Mouse (Mus musculus) hindbrain, embryonic 14.5 days (tissue): Measurements from ENCODE around the gene Gm44790. TPM values are rescaled to one million over a fixed set of nuclear protein-coding genes. Genes with fewer than 3 reads are reported as not detected.
"Not testable (repeated sequence)": the region's sequence is repeated elsewhere in the genome, so short reads cannot be mapped to it uniquely, and the experiment has no call there.

Source experiments
- ATAC-seq: fragments of 200-750 bp; cut with Nextera tagmentation; 2 replicates; pipeline ENCODE4 v1.8.0; 2017; ENCODE audit warnings: moderate number of reproducible peaks, mild to moderate bottlenecking, moderate TSS enrichment, moderate library complexity; ENCODE audit not compliant: low FRiP score
- DNase-seq: peaks from one replicate; pipeline ENCODE4 v3.0.0-alpha.2; 2015; ENCODE audit warnings: low spot score
- H3K27ac ChIP-seq: fragments of 300-500 bp; sonication (generic); 2 replicates; pipeline ENCODE4 v1.5.1; 2014; ENCODE audit warnings: mild to moderate bottlenecking, moderate library complexity
- H3K27me3 ChIP-seq: fragments of 300-500 bp; sonication (generic); 2 replicates; pipeline ENCODE4 v1.6.1; 2014; ENCODE audit warnings: mild to moderate bottlenecking, low read length, mixed read lengths; ENCODE audit not compliant: control insufficient read depth, insufficient read depth
- H3K36me3 ChIP-seq: fragments of 300-500 bp; sonication (generic); replicated peaks from 2 replicates; pipeline ENCODE4 v1.6.1; 2014; ENCODE audit not compliant: control insufficient read depth, insufficient read depth
- H3K4me1 ChIP-seq: fragments of 300-500 bp; sonication (generic); replicated peaks from 2 replicates; pipeline ENCODE4 v1.6.1; 2014; ENCODE audit warnings: antibody characterized with exemption, low read length, mixed read lengths; ENCODE audit not compliant: control insufficient read depth, insufficient read depth
- H3K4me2 ChIP-seq: fragments of 300-500 bp; sonication (generic); replicated peaks from 2 replicates; pipeline ENCODE4 v1.6.1; 2014; ENCODE audit warnings: mild to moderate bottlenecking, moderate library complexity
- H3K4me3 ChIP-seq: fragments of 300-500 bp; sonication (generic); replicated peaks from 2 replicates; pipeline ENCODE4 v1.5.1; 2014; ENCODE audit warnings: mild to moderate bottlenecking, low read length
- H3K9ac ChIP-seq: fragments of 300-500 bp; sonication (generic); 2 replicates; pipeline ENCODE4 v1.6.1; 2014
- H3K9me3 ChIP-seq: fragments of 300-500 bp; sonication (generic); 2 replicates; pipeline ENCODE4 v1.6.1; 2016; ENCODE audit warnings: low read length; ENCODE audit not compliant: control insufficient read depth
- WGBS: fragments of 180-500 bp; shearing (Covaris S2); extraction: QIAGEN DNeasy Blood & Tissue Kit; methylation state at CpG from one replicate; pipeline ENCODE4 v1.1.7; 2014; 5-methylcytosine and 5-hydroxymethylcytosine counted together
- polyA plus RNA-seq: library from polyadenylated mRNA; unstranded; fragments of >200 nt; fragmentation: Nextera tagmentation; extraction: Ambion mirVana; gene quantifications from 2 replicates; pipeline ENCODE4 v1.2.1, GENCODE M21; 2014

Gene Gm44790
- not detected in 2 replicates for polyA plus RNA-seq

DNA sequence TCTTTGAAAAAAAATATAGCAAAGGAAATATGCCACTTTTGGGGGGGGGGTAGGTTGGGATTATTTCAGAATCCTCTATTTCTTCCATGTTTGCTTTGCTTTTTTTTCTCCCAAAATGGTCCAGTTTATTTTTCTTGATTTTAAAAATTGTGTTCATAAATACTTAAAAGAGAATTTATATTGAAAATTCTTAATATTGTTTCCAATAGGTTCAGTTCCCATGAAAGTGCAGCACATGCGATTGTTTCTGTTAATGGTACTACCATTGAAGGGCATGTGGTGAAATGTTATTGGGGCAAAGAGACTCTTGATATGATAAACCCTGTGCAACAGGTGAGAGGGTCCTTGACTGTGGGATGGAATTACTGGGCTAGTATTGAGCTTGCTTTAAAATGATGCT, at the start of gene Gm44790:
Gm44790 (plus strand) TSS at position 301 of the 400 bp plus-strand sequence.
- WGBS: 93% methylated on average over 1 of the region's 1 CpGs
- Histone ChIP-seq H3K4me2 (no peak within 1 kb of the TSS), H3K36me3 (peaks cover 92% of the 10 kb centered on the region)

DNA sequence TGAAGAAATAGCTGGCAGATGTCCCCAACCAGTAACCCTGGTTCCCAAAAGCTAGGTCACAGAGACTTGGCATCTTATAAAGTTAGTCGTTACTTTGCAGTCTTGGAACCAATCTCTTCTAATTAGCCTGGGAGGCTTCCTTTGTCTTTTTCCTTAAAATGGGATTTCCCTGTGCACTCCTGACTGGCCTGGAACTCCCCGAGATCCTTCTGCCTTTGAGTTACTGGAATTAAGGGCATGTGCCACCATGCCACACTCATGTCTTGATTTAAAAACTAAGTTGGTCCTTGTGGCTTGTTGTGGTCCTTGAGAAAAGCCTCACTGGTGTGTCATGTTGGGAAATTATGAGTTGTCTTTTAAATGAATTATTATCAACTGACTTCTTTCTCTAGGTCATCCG, 48.1 kb upstream of the Gm44790 start:
- Histone ChIP-seq H3K9ac (no peak overlapping the region), H3K4me2 (no peak overlapping the region), H3K9me3 (no peaks in the 10 kb centered on the region), H3K4me3 (no peak overlapping the region), H3K27me3 (no peaks in the 10 kb centered on the region), H3K27ac (no peak overlapping the region), H3K36me3 (peaks cover 43% of the 10 kb centered on the region), H3K4me1 (no peaks in the 10 kb centered on the region)
- WGBS: 91% methylated on average over 3 of the region's 3 CpGs
- ATAC-seq (no peak), DNase-seq (no peak)

More for the DNA sequence above, at the start of gene Gm44790:
- no peak for ATAC-seq
- Histone ChIP-seq H3K27me3 (no peaks in the 10 kb centered on the region), H3K9me3 (no peaks in the 10 kb centered on the region), H3K27ac (no peak within 1 kb of the TSS), H3K4me1 (no peaks in the 10 kb centered on the region), H3K9ac (no peak within 1 kb of the TSS), H3K4me3 (no peak within 1 kb of the TSS)
- DNase-seq: no peak

DNA sequence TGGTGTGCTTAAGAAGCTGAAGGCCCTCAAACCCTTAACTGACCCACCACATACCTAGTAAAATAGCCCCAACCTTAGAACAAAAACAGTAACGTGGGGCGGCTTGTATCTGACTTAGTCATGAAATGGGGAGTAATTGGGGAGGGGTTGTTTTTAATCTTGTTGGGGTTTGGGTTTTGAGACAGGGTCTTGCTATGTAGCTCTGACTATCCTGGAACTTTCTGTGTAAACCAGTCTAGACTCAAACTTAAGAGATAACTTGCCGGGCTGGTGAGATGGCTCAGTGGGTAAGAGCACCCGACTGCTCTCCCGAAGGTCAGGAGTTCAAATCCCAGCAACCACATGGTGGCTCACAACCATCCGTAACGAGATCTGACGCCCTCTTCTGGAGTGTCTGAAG, 46.3 kb upstream of the Gm44790 start:
- not testable (repeated sequence) for H3K4me1 ChIP-seq, H3K27ac ChIP-seq, H3K27me3 ChIP-seq, H3K4me2 ChIP-seq, ATAC-seq, H3K4me3 ChIP-seq, H3K9me3 ChIP-seq, H3K9ac ChIP-seq, DNase-seq
- H3K36me3 ChIP-seq: peaks cover 46% of the 10 kb centered on the region
- WGBS: 73% methylated on average over 7 of the region's 8 CpGs

DNA sequence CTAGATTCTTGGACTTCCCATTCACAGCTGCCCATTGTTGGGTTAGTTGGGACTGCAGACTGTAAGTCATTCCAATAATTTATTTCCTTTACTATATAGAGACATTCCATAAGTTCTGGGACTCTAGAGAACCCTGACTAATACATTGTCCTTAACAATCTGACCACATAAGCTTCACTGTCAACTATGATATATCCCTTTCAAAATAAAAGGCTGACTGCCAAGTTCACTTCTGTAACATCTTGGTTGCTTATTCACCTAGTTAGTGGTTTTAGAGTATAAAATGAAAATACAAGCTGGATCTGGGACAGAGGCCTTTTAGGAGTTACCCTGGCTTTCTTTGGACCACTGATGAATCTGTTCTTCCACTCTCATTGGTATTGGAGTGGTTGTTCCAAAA, 43.9 kb upstream of the Gm44790 start:
- H3K36me3 ChIP-seq: peaks cover 53% of the 10 kb centered on the region

DNA sequence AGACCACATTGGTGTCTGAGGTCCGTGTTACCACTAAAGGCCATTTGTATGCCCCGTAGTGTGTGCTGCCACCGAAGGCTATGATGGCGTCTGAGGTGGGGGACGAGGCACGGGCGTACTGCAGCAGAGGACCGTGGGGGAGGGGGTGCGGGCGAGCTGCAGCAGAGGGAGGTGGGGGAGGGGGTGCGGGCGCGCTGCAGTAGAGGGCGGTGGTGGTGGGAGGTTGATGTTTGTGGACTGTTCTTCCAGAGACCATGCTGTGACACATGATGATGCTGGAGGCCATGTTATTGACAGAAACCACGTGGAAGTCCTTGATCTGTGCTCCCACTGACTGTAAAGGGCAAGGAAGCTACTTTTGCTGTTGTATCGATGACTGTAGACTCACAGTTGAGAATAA, 43.1 kb upstream of the Gm44790 start:
- no peak for ATAC-seq
- H3K27ac ChIP-seq: no peak overlapping the region
- no peak overlapping the region for H3K9ac ChIP-seq
- H3K27me3 ChIP-seq: no peaks in the 10 kb centered on the region
- H3K9me3 ChIP-seq: no peaks in the 10 kb centered on the region
- H3K4me1 ChIP-seq: no peaks in the 10 kb centered on the region
- no peak for DNase-seq
- H3K36me3 ChIP-seq: peaks cover 53% of the 10 kb centered on the region
- 45% methylated on average over 16 of the region's 16 CpGs for WGBS
- H3K4me2 ChIP-seq: no peak overlapping the region
- no peak overlapping the region for H3K4me3 ChIP-seq

More for the DNA sequence above, 43.9 kb upstream of the Gm44790 start:
- Histone ChIP-seq H3K4me3 (no peak overlapping the region), H3K4me1 (no peaks in the 10 kb centered on the region), H3K9ac (no peak overlapping the region), H3K27me3 (no peaks in the 10 kb centered on the region), H3K4me2 (no peak overlapping the region), H3K27ac (no peak overlapping the region), H3K9me3 (no peaks in the 10 kb centered on the region)
- DNase-seq (no peak), ATAC-seq (no peak)

DNA sequence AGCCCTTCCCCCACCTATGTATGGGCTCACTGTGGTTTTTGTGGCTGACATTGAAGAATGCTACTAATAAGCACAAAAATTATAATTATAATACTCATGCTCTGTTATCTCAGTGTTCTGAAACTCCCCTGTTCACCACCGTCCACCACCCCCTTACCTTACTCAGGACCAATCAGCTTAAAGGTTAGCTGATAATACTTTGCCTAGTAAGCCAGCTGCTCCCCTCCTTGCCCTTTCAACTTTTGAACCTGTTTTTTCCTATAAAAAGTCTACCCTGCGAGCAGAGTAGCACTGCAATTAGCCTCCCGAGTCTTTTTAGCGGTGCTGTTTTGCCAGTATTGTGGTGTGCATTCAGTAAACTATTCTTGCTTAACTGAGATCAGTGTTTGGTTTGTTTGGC, 41.8 kb upstream of the Gm44790 start:
- H3K9ac ChIP-seq: no peak overlapping the region
- WGBS: 76% methylated on average over 4 of the region's 4 CpGs

DNA sequence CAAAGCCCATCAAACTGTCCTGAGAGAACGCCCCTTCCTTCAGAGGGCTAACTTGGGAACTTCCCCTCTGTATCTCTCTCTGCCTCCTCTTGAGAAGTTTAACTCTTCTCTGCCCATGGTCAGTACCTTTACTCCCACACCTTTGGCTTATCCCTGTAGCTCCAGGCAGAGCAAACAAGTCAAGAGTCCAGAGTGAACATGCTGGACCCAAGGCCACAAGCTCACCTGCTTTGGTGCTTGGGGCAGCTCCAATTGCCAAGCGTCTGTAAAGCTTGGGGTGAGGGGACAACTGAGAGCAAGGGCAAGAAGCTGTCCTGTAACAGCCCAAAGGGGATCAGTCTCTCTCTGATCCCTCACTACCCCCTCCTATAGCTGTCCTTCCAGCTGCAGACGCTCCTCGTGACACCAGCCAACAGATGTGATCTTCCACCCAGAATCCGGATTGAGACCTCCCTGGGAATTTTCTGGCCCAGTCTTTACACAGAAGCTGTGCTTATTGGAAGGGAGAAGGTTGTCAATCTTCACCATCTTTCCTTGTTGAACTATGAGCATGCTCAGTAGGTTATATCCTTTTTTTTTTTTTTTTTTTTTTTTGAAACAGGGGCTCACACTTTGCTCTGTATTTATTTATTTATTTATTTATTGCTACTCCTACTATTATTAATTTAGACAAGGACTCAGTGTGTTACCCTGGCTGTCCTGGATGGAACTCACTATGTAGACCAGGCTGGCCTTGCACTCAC, 40.9 kb upstream of the Gm44790 start:
- DNase-seq: no peak
- no peaks in the 10 kb centered on the region for H3K9me3 ChIP-seq
- ATAC-seq: no peak
- no peaks in the 10 kb centered on the region for H3K4me1 ChIP-seq
- 89% methylated on average over 5 of the region's 5 CpGs for WGBS
- H3K36me3 ChIP-seq: peaks cover 58% of the 10 kb centered on the region
- no peak overlapping the region for H3K27ac ChIP-seq
- no peak overlapping the region for H3K9ac ChIP-seq
- no peak overlapping the region for H3K4me2 ChIP-seq
- no peak overlapping the region for H3K4me3 ChIP-seq
- no peaks in the 10 kb centered on the region for H3K27me3 ChIP-seq

More for the DNA sequence above, 41.8 kb upstream of the Gm44790 start:
- H3K36me3 ChIP-seq: peaks cover 53% of the 10 kb centered on the region
- no peaks in the 10 kb centered on the region for H3K27me3 ChIP-seq
- no peaks in the 10 kb centered on the region for H3K9me3 ChIP-seq
- no peak for ATAC-seq
- H3K4me1 ChIP-seq: no peaks in the 10 kb centered on the region
- no peak overlapping the region for H3K27ac ChIP-seq
- H3K4me2 ChIP-seq: no peak overlapping the region
- H3K4me3 ChIP-seq: no peak overlapping the region
- DNase-seq: no peak

DNA sequence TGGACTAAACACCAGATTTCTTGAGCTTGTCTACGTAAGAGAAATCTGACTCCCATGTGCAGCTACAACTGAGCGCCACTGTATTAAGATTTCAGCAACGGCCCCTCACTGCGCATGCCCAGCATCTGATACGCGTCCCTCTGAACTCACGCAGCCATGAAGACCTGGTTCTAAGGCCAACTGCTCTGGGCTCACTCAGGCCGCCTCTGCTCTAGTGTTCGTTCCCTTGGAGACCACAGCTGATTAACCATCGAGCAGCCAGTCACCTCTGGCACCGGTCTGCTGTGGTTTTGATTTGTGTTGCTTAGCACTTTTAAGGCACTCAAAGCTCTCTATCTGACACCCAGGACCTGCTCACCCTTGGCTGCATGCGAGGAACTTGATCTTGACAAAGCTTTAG, 39.1 kb upstream of the Gm44790 start:
- H3K9me3 ChIP-seq: no peaks in the 10 kb centered on the region
- H3K9ac ChIP-seq: no peak overlapping the region
- no peak for DNase-seq
- no peaks in the 10 kb centered on the region for H3K4me1 ChIP-seq
- no peak for ATAC-seq
- 85% methylated on average over 12 of the region's 12 CpGs for WGBS
- no peak overlapping the region for H3K27ac ChIP-seq
- H3K36me3 ChIP-seq: peaks cover 76% of the 10 kb centered on the region
- H3K4me3 ChIP-seq: no peak overlapping the region
- no peak overlapping the region for H3K4me2 ChIP-seq
- H3K27me3 ChIP-seq: no peaks in the 10 kb centered on the region

DNA sequence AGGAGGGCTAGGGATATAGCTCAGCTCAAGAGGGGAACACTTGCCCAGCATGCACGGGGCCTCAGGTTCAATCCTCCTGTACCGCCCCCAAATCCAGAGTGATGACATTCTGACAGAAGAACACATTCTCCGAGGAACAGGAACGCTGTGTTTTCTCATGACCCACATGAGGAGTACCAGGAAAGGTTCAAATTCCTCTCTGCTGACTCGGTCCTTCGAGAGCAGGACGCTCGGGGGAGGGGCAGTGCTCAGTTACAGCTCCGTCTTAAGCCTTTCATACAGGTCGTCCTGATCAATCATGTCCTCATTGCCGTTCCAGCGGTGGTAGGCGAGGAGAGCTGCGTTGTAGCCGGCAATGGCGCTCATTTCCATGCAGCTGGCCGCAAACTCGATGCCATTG, 38.0 kb upstream of the Gm44790 start:
- DNase-seq (no peak), ATAC-seq (no peak)
- H3K4me1 ChIP-seq: no peaks in the 10 kb centered on the region
- H3K4me3 ChIP-seq: no peak overlapping the region
- H3K4me2 ChIP-seq: no peak overlapping the region
- H3K9ac ChIP-seq: no peak overlapping the region
- peaks cover 83% of the 10 kb centered on the region for H3K36me3 ChIP-seq
- 82% methylated on average over 18 of the region's 18 CpGs for WGBS
- H3K9me3 ChIP-seq: no peaks in the 10 kb centered on the region
- no peaks in the 10 kb centered on the region for H3K27me3 ChIP-seq
- H3K27ac ChIP-seq: no peak overlapping the region

DNA sequence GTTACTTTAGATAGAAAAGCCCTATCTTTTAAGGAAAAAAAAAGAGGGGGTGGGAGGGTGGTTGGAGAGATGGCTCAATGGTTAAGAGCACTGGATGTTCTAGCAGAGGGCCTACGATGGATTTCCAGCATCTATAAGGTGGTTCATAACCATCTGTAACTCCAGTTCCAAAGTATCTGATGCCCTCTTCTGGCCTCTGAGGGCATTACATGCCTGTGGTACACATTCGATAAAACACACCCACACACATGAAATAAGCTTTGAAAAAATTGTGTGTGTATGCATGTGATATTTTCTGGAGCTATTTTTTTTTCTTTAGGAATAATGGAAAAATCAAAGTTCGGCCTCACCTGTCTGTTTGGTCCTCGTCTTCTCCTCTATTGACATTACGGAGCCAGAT, 35.1 kb upstream of the Gm44790 start:
- DNase-seq (no peak), ATAC-seq (no peak)
- Histone ChIP-seq H3K27me3 (no peaks in the 10 kb centered on the region), H3K27ac (no peak overlapping the region), H3K4me3 (no peak overlapping the region), H3K4me1 (peaks cover 17% of the 10 kb centered on the region), H3K9me3 (no peaks in the 10 kb centered on the region), H3K36me3 (peaks cover 74% of the 10 kb centered on the region), H3K9ac (no peak overlapping the region), H3K4me2 (no peak overlapping the region)
- 95% methylated on average over 5 of the region's 5 CpGs for WGBS
